Mouse (Mus musculus): Measurements from ENCODE around the gene Ccdc47. TPM values are rescaled to one million over a fixed set of nuclear protein-coding genes. Genes with fewer than 3 reads are reported as not detected.

Gene Ccdc47
- polyA plus RNA-seq (2017; shearing (Covaris generic)): 123 TPM

DNA sequence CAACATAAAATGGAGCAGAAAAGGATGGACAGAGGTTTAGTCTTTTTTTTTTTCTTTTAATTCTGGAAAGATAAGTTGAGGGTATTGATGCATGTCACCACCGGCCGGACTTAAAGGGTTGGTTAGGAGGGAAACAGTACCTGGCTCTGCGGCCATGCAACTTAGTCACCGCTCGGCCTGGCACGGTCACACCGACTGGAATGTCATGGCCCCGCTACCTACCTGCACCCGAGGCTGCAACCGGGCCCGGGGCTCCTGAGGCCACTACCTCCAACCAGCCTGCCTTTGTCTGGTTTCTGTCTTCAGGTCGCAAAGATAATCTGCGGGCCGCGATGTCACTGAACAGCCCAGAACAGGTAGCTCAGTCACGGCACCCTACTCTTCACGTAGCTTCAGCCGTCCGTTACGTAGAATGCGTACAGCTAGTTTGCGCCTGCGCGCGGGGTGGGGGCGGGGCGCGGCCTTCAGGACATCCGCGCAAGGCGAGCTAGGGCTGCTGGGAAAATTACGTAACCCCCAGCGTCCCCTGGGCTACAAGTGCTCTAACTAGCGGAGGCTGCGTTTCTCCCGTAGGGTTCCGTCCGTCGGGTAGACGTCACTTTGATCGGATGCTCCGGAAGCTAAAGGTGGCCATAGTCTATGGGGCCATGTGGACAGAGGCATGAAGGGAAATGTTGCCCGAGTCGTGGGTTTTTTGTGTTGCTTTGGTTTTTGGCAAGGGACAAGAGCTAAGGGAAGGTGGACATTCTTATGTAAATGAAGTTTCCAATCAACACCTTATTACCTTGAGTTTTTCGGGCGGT lies at the start of gene Ccdc47:
Gene Ccdc47, minus strand, starts transcription at position 418 of the 803 bp plus-strand sequence.

DNA sequence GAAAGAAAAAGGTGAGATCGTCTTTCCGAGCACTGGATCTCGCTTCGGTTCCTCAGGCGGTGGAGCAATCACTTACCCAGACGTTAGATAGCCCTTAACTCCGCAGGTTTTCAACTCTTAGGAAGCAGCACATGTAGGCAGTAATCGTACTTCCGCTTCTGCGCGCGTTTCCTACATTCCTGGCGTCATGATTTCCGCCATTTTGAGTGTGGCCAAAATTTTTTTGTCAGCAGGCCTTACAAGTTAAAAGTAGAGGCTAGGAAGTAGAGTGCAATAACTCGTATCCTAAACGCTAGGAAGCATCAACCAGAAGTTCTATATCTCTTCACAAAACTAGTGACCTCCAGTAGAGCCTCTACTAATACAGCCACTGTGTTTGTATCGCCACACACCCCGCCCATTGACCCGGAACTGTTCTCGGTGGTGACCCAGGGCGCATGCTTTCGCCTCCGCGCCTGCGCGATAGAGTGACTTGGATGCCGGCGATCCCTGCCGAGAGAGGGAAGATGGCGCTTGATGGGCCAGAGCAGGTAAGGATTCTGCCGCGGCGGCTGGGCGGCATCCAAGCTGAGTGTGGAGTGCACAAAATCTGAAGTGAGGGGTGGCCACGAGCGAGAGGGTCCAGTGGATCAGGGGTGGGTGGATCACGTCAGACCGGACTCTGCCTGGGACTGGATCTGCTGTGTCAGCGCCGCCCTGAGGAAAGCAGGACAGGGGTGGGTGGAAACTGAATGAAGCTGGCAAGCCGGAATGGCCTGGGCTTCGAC lies 39.7 kb upstream of the Ccdc47 start, which contains the start of the genes Ftsj3 and Psmc5:
Gene Ftsj3, minus strand, starts transcription at position 395 of the 767 bp plus-strand sequence.
Gene Psmc5, plus strand, starts transcription at position 470 of the 767 bp plus-strand sequence.

DNA sequence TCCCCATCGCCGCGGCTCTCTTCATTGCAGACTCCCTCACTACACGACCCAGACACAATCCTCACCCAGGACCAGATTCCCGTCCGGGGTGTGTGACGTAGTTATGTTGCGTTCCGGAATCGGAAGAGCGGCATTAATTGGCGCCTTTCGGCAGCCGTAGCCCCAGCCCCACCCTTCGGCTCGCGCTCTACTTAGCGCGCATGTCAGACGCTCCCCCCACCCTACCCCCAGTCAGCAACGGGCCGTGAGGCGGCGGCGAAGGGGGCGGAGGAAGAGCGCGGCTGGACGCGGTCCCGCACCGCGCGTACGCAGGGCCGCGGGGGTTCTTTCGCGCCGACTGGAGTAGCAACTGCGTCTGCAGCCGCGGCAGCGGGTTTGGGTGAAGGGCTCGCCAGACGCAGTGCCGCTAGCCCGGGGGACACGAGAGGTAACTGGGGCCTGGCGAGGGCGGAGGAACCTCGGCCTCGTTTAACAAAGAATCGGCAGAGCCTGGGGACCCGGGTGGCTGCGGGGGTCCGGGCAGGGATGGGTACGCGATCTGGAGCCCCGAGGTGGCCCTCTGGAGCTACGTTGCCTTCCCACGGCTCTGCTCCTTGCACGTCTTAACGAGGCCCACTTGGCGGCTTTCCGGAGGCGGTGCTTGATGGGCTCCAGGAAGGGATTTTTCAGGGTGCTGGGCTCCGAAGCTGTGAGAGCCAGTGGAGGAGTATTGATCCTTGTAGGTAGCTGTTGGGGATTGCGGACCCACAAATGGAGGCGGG lies 766 bp upstream of the Ccdc47 start, which contains the start of gene Ddx42:
Gene Ddx42, plus strand, starts transcription at position 197 of the 761 bp plus-strand sequence.

DNA sequence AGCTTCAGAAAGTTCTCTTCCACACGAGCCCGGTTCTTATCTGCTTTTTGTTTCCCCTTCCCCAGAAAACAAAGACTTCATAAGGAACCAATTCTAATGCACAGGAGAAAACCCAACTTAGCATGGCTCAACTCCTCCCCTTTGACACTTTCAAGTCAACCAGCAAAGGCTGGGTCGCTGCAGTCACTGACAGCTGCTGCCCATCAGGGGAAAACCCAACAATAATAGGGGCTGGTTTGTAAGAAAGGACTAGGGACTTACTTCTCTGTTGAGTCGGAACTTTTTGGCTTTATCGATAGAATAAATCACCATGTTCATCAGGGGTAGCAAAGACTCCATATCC lies 14.1 kb downstream of the Ccdc47 start, which contains the start of gene Strada:
Gene Strada, minus strand, starts transcription at position 46 of the 343 bp plus-strand sequence.

DNA sequence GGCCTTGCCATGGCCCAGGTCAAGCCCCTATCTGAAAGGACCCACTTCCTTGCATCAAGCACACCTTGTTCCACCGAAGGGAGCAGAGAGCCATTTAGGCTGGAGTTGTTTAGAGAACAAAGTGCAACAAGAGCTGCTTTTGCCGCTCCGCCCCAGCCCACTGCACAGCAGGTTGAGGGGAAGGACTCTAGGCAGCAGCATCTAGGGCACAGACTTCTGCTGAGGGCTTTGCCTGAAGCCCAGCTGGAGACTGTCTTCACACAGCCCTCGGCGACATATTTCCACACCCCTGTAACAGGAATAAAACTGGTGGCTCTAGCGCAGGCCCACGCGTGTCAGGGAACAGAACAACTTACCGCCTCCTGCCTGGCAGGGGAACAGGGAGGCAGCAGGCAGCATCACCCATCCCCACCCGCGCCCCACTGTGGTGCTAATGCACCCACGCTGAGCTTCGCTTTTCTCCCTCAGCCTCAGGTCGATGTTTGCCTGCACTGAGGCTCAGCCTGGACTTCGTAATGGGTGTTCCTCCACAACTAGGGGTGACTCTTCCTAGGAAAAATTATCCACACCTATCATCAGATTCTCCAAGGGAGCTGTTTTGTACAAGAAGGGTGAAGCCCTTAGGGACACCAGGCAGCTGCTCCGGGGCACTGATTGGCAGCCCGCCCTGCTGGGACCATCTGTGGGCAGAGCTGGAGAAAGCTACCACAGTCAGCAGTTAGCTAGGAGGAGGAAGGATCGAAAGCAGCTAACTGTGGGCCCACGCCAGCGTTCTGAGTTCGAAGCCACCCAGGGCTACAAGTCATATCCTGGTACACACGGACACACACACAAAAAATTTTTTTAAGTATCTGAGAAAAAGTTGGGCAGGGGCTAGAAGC lies 55.1 kb downstream of the Ccdc47 start, which contains the start of the genes Gm10840 and Limd2:
Gene Gm10840, plus strand, starts transcription at position 10 of the 881 bp plus-strand sequence.
Gene Limd2, minus strand, starts transcription at position 20 of the 881 bp plus-strand sequence.

Other genes starting within 250 kb of the Ccdc47 start
- gene Ace, start 248.4 kb downstream of the Ccdc47 start, polyA plus RNA-seq (2017; shearing (Covaris generic)): not detected
- not detected for gene Ace3, start 221.7 kb downstream of the Ccdc47 start, polyA plus RNA-seq (2017; shearing (Covaris generic))
- gene Kcnh6, start 208.2 kb downstream of the Ccdc47 start, polyA plus RNA-seq (2017; shearing (Covaris generic)): 0.21 TPM
- gene Dcaf7, start 179.5 kb downstream of the Ccdc47 start, polyA plus RNA-seq (2017; shearing (Covaris generic)): 109 TPM
- gene Taco1, start 150.3 kb downstream of the Ccdc47 start, polyA plus RNA-seq (2017; shearing (Covaris generic)): 17.1 TPM
- gene Map3k3, start 131.7 kb downstream of the Ccdc47 start, polyA plus RNA-seq (2017; shearing (Covaris generic)): 11.7 TPM
- gene Gm10840, start 55.5 kb downstream of the Ccdc47 start, polyA plus RNA-seq (2017; shearing (Covaris generic)): 1.0 TPM
- gene Limd2, start 55.5 kb downstream of the Ccdc47 start, polyA plus RNA-seq (2017; shearing (Covaris generic)): 842 TPM
- gene Strada, start 14.2 kb downstream of the Ccdc47 start, polyA plus RNA-seq (2017; shearing (Covaris generic)): 35.7 TPM
- gene Ddx42, start 582 bp upstream of the Ccdc47 start, polyA plus RNA-seq (2017; shearing (Covaris generic)): 74.9 TPM
- 76.7 TPM for gene Ftsj3, start 39.7 kb upstream of the Ccdc47 start, polyA plus RNA-seq (2017; shearing (Covaris generic))
- gene Psmc5, start 39.8 kb upstream of the Ccdc47 start, polyA plus RNA-seq (2017; shearing (Covaris generic)): 195 TPM
- 12.8 TPM for gene Smarcd2, start 56.6 kb upstream of the Ccdc47 start, polyA plus RNA-seq (2017; shearing (Covaris generic))
- 0.33 TPM for gene Tcam1, start 60.3 kb upstream of the Ccdc47 start, polyA plus RNA-seq (2017; shearing (Covaris generic))
- not detected for gene Gh, start 85.5 kb upstream of the Ccdc47 start, polyA plus RNA-seq (2017; shearing (Covaris generic))
- 48.7 TPM for gene Cd79b, start 98.4 kb upstream of the Ccdc47 start, polyA plus RNA-seq (2017; shearing (Covaris generic))
- gene Scn4a, start 136.9 kb upstream of the Ccdc47 start, polyA plus RNA-seq (2017; shearing (Covaris generic)): 0.04 TPM
- not detected for gene Prr29, start 149.1 kb upstream of the Ccdc47 start, polyA plus RNA-seq (2017; shearing (Covaris generic))
- 108 TPM for gene Icam2, start 171.7 kb upstream of the Ccdc47 start, polyA plus RNA-seq (2017; shearing (Covaris generic))